Mouse (Mus musculus): ENCODE data around the gene Chit1.

The Chit1 gene

DNA sequence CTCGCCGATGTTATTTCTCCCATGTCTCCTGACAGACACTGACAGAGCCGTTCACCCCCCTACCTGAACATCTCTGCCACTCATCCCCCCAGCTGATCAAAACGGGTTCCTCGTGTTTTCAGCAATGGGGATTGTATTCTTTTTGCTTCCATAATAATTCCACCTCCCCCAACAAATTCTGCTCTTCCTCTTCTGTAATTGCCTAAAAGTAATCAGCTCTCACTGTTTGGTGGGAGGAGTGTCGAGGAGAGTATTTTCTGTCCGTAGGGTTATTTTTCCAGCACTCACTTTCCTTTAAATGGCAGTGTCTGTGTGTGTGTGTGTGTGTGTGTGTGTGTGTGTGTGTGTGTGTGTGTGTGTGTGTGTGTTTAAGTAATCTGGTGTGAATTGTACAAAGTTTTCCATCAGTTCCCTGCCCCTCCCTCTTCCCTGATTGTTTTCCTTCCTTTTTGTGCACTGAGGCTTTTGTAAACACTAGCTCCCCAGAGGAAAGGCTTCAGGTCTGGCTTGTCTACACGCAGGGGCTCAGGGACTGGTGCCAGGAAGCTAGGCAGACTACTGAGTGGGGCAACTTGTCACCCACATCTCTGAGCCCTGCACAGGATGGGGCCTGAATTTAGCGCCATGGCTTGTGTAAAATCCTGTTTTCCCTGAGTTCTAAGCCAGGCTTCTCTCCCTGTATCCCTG lies 31.4 kb upstream of the Chit1 start:
- no peak for DNase-seq

- no peak for DNase-seq
Measured at GRCm38 (mm10) chr1:134080406-134080805, 30.6 kb upstream of the Chit1 start.

DNA sequence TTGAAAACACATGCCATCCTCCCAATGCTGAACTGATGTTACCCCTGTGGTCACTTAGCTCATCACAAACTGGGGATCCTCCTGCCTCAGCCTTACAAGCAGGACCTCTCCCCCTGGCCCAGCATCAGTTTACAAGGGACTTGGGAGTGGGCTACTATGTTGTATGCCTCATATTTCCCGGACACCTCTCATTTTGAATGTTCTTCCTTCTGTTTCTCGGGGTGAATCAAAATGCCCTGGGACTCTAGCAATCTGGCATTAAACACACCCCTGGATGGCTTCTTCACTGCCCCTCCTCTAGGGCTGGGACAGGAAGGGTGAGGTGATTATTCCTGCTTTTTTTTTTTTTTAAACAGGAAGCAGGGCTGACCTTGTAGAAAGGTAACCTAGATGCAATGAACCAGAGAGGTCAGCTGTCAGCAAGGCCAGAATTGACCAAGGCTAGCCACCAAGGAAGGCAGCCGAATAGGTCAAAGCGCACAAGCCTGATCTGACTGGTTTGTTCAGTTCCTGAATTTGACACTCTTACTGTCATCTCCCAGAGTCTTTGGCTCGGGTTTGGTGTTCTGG lies 30.1 kb upstream of the Chit1 start:
- DNase-seq: no peak

GRCm38 (mm10) chr1:134082987-134083516 lies 28.0 kb upstream of the Chit1 start:
- peak; percentile 92 for DNase-seq

DNA sequence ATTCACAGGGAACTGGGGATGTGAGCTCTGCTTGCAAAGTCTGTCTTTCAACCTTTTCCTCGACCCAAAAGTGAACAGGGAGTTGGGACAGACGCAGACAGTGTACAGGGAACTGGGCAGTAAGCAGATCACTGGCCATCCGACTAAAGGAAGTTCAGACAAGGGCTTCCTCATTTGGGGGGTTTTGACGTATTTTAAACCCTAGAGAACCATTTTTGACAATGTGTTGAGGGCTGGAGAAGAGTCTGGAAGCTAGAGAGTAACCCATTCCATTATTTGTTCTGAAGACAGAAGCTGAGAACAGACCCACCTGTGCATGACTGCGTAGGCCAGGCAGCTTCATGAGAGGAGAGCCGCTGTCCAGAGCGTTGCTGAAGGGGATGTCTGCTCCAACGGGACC lies 27.4 kb upstream of the Chit1 start:
- DNase-seq: no peak

DNA sequence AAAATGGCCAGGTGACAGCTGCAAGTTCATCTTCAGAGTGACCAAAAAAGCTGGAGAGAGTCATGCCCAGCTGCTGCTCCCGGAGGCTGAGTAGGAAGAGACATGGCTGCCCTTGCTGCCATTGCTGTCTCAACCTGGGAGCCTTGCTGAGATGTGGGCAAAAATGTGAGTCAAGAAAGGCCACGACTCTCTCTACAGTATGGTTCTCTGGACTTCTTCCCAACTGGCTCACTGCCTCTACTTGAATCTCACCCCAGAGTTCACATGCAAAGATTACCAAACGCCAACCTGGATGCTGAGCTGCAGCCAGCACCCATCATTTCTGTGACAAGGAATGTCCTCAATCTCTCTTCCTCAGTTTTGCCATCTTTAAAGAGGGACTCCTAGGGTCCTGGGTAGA lies 26.9 kb upstream of the Chit1 start:
- no peak for DNase-seq

DNA sequence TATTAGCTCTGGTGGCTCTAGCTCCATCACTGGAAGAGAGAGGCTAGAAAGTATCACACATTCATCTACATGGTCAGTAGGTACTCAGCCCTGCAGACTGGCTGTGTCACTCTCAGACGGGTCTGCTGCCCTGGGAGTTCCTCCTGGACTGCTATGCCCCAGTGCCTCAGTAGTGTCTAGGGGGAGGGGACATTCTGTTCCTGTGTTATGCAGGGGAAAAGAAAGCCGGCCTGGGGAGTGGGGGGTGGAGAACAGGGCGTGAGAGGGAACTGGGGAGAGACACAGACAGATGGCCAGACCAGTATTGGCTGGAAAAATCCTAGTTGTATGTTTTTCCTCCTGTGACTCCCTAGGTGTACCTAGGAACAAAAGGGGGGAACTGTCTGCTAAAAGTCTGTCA lies 25.0 kb upstream of the Chit1 start:
- no peak for DNase-seq

DNA sequence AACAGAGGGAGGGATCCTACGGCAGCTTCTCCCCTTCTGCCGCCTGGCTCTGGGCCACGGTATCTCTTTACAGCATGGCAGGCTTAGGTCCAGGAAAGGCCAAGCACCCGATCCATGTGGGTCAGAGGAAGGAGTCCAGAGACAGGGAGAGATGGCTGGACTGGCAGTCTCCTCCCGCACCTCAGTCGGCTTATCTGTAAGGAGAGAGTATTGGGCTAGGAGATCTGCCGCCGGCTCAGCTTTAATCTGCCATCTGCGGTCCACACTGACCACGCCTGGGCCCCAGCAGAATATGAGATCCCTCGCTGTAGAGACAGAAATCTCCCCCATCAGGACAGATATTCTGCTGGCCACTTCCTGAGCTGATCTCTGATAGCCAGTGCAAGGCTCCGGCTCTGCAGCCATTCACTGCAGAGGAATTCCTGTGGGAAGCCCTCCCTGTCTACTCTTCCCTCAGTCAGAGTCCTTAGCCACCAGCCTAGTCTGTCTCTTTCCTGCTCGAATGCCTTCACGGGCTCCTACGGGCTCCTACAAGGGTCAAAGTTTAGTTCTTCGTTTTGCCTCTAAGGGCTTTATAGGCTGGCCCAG lies 24.1 kb upstream of the Chit1 start:
- DNase-seq: no peak

- DNase-seq: no peak
Measured at GRCm38 (mm10) chr1:134089074-134089473, 22.0 kb upstream of the Chit1 start.

- DNase-seq: no peak
Measured at GRCm38 (mm10) chr1:134091851-134092250, 19.2 kb upstream of the Chit1 start.

GRCm38 (mm10) chr1:134092368-134092767 lies 18.7 kb upstream of the Chit1 start:
- no peak for DNase-seq

DNA sequence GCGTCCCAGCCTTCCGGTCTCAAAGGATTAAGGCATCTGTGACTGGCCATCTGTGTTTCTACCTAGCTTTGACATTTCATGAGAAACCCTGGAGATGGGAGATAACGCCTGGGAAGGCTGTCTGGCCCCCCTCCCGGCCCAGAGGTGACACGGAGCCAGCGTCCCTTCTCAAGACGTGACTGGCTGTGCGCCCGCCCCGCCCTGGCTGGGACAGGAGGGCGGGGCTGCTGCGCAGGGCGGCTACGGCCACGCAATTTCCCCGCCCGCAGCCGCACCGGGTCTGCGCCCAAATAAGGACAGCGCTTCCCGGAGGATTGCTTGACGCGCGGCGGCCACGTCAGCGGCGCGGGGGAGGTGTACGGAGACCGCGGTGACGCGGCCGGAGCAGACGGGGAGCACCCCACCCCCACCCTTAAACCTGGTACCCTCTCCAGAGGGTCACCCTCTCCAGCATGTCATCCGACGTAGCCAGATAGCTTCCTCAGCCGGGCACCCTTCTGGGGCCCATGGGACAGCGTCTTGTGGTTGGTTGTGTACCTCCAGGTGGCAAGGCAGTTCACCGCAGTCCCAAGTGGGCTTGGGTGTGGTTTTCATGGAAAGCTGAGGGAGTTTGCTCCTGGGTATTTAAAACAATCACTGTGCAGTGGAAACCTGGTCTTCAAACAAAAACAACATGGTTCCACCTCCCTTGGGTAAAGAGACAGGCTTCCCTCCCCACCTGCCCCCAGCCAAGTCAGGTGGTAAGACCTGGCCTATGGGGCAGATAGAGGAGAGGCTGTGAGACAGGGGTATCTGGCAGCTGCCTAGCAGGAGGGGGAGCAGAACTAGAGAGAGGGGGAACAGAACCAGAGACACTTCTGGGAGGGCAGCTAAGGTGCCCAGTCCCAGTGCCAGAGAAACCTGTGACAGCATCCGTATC lies 17.9 kb upstream of the Chit1 start:
- peak; percentile 93 for DNase-seq

GRCm38 (mm10) chr1:134093771-134094526 lies 17.1 kb upstream of the Chit1 start:
- peak; percentile 71 for DNase-seq

DNA sequence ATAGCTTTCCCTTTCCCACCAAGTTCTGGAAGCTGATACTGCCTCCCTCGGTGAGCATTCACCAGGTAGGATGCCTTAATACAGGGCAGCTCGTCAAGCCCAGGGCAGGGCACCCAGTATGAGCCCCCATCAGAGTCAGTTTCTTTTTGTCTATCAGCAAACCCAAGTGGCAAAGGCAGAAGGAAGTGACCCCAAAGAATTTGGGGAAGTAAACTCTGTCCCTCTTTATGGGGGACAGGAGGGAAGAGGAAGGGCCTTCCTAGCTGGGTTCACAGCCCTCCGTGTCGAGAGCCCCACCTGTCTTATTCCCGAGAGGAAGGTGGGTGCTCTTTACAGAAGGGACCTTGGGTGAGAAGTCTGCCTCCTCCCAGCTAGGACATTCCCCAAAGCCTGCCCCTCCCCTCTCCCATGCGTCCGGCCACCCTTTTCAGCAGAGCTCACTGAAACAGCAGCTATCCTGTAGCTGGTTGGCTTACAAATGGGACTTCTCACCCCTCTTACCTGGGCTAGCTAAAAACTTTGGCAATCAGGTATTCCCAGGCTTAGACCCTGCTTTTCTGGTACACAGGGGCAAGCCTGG lies 15.9 kb upstream of the Chit1 start:
- no peak for DNase-seq

DNA sequence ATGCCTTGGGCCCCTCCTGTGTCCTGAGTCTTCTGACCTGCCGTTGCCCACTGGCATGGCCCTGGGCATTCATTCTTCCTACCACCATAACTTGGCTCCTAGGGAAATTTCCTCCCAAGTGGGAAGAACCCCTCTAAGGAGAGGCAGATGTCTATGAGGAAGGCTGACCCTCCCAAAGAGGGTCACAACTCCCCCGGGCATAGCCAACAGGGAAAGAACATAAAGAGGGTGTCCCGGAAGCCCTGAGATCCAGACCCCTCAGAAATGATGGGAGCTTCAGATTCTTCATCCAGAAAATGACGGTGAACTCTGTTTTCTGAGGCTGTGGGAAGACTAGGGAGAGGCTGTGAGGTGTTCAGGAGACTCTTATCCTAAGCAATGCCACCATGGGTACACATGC lies 15.3 kb upstream of the Chit1 start:
- no peak for DNase-seq

DNA sequence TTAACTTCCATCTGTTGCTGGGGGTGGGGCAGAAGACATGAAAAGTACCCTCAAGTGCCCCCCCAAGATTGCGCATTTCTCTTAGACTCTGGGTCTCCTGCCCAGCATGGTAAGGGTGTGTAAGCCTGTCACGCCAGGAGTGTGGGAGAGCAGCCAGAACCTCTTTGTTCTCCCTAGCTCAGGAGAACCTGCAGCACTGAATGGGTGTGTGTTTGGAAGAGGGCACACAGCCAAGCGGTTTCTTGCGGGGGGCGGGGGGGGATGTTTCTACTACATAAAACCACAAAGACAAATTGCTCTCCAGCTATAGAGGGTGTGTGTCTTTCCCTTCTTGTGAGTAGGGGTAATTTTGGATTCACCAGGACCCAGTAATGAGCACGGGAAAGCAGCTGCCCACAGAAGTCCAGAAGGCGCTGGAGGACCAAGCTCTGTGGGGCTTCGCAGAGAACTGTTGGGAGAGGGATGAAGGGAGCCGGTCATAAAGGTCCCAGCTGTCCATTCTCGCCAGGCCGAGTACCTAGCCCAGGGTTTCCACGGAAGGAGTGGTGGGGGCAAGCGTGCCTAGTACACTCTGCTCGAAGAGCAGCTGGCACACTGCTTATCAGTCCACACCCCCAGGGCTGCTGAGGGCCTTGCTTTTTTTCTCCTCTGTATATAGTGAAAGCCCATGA lies 14.6 kb upstream of the Chit1 start:
- no peak for DNase-seq

- no peak for DNase-seq
Measured at GRCm38 (mm10) chr1:134097080-134097855, 13.8 kb upstream of the Chit1 start.

DNA sequence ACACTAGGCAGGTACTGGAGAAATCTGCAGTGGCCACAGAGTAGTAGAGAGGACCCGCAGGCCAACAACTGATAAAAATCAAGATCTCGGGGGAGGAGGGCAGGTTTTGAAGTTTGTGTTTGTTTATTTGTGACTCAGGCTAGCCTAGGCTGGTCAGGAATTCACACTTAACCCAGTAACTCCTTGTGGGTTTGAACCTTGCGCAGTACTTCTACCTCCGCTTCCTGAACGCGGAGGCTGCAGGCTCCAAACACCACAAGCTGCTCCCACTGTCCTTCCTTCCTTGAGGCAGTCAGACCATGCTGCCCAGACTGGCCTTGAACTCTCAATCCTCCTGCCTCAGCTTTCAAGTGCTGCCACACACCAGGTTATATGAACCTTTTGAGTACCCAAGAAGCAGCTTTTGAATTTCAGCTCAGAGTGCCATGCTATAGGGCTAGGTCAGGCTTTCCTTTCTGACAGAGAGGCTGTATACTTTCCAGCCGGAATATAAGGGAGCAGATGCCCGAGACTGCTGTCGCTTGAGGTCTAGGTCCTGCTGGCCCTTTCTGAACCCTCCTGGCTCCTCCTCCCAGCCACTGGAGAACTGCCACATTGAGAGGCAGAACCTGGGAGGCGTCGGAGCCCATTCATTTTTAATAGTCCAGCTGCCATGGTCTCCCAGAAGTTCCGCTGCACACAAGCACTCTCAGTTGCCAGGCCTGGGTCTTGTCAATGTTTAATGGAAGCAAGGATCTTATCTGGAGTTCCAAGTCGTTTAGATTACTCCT lies 12.9 kb upstream of the Chit1 start:
- no peak for DNase-seq

DNA sequence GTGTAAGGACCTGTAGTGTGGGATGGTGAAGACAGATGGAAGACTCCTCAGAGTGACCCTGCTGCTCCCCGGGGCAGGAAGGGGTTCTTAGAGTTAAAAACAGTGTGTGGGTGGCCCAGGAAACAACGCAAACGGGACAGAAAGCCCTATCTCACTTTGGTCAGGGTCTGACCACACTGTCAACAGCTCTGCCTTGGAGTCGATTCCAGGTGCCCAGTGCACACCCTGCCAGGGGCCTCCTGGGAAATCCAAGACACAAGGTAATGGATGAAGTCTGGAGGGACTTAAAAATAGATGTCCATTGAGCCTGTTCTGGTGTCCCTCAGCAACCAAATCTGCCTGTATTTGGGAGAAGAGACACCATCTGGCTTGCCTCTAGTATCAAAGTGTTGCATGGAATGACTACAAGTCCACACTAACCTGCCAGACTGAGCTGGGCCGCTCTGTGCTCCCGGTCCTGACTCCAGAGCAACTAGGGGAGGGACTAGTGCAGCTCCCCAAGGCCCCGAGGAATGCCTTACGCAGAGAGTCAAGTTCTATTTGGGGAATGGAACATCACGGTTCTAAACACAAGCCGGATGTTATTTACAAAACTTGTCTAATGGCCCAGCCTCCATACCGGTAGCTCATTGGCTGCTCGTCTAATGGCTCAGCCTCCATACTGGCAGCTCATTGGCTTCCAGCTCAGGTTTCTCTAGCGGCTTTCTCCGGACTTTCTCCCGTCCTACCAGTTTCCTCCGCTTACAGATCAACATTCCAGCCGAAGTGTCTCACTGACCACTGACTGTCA lies 12.1 kb upstream of the Chit1 start:
- peak; percentile 90 for DNase-seq
